Mouse (Mus musculus) retina, embryonic 14.5 days (tissue): ENCODE measurements around the gene Itga9.

ENCODE experiments used
- DNase-seq: peaks from one replicate; pipeline ENCODE4 v3.0.0-alpha.2; 2015; ENCODE audit warnings: low spot score

Itga9 gene

DNA sequence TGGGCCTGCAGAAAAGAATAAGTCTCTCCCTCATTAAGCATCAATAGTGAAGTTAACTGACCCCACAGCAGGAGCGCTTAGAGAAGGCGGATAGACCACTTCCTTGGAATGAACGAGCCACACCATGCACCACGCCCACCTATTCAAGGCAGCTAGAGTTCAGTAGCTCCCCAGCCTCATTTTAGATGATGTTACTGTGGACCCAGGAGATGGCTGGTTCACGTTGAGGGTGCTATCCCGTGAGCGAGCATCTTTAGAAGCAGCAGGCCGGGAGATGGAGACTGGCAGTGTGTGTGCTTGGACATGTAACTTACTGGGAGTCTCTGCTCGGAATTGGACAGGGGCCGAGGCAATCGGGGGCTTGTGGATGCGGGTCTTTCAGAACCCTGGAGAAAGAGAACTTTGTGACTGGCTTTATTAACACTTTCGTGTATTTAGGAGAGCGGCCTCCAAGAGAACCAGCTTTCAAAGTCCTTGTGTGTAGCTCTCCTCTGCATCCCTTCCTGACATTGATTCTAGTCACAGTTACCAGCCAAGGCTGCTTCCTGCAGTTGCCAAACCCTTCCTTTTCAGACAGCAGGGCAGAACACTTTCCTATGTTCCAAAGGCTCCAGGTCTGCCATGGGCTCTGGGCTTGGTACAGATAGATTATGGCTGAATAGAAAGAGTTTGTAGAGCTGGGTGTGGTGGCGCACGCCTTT is 1.4 kb downstream of the Itga9 start:
- DNase-seq = peak; percentile 26

DNA sequence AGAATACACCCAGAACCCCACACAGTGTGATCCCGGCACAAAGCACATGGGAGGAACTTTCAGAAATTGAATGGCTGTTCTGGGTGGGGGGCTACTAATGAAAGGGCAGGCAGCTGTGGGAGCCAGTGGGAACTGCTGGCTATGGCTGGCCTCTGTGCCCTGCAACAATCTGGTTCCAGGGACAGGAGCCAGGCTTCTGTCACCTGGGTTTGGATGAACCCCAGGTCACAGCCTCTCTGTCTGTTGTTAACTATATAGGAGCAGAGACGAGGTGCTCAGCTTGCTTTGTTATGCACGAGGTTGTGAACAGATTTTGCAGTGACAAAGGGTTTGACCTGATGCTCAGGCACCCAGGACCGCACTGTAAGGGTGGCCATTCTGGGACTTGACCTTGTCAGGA is 2.1 kb downstream of the Itga9 start:
- DNase-seq = no peak

DNA sequence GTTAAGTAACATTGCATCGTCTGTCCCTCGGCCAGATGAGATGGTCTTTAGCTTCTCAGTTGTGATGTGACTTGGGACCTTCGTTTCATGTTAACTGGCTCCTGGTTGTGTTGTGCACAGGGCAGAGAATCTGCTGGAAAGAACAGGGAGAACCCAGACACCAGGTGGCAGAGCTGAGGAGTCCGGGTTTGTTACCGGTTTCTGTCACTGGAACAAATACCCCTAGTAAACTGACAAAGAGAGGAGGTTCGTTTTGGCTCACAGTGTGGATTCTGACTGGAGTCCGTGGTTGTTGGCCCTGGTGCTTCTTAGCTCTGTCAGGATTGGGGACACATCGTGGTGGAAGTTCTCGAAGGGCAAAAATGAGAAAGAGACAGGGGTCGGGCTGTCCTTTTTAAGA is 3.6 kb downstream of the Itga9 start:
- peak; percentile 30 for DNase-seq

DNA sequence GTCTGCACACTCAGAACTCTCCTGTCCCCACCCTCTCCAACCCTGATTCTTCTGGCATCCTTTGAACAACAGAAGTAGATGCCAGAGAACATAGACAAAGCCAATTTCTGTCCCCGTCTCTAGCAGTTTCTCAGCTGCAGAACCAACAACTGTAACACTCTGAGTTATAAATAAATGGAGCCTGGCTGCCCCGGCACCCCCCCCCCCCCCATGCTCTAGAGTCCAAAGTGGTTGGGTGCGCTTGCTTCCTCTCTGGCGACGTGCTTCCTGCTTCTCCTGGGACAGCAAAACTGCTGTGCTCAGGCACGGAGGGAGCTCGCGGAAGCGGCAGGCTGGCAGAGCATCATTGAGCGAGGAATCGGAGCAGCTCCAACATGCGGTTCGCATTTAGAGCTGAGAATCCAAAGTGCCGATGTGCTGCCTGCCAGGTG is 4.6 kb downstream of the Itga9 start:
- DNase-seq = no peak

DNA sequence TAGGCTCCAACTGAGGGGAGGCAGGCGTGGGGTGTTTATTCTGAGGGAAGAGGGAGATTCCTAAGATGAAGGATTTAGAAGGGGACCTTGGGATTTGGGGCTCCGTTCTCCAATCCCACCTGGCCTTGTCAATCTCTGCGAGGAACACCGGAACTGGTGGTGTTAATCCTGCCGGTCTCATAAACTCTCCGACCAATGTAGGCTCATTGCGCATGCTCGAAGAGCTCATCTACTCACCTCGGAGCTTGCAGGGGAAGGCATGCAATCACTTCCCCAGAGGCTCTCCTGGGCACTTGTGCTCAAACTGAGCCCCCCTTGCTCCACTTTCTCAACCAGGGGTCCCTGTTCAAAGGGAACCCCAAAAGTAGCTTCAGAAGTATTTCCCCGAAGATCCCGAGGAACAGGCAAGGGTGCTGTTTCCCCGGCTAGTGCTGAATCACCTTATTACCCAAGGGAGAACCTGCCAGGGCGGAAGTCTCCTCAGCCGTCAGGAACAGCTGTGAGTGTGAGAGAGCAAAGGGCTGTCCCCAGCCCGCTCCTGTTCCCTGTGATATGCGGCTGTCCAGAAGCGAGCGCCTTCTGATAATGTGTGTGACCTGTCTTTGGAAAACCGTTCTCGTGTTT is 5.6 kb downstream of the Itga9 start:
- no peak for DNase-seq

DNA sequence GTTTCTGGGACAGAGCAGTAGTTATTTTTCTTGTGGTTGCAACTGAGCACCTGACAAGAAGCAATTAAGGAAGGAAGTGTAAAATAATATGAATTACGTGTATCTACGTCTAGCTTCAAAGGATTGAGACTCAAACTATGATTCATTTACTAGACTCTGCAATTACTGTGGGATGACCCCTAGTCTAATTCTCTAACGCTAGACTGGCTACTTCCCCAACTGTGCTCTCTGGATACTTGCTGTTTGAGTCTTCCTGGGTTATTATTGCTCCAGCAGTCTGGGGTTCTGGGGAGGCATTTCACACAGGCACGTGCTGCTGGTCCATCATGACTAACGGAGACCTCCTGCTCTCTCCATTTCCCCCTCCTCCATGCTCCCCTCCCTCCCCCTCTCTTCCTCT is 10.7 kb downstream of the Itga9 start:
- no peak for DNase-seq

DNA sequence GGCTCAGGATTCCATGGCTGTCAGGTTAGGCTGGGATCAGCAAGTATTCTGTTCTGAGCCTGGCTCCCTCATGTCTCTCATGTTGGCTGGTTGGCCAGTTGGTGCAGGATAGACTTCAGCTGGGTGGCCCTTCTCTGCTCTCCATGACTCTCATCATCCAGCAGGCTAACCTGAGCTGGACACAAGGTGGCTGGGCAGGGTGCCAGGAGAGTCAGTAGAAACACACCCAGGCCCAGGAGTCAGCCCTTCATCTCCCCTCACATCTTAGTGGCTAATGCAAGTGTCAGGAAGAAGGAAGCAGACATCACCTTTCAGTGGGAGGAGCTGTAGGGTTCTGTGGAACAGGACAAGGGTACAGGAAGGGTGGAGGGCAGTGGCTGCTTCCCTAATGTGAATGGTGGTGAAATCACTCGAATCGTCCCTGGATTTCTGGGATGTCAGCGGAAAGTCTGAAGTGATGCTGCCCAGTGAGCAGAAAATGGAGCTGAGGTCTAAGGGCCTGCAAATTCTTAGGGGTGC is 12.3 kb downstream of the Itga9 start:
- no peak for DNase-seq

DNA sequence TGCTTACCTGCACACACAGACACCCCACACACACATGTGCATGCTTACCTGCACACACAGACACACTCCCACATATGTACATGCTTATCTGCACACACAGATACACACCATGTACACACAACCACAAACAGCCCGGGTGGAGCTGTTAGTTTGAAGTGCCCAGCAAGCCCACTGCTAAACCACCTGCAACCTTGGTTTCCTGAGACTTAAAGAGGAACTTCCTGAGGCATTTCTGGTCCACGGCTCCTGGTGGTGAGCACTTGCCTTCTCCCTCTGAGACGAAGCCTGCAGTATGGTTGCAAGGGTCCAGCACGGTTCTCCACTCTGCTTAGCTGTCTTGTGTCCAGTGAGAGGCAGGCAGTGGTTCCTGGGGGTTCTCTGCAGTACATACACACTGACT is 14.3 kb downstream of the Itga9 start:
- DNase-seq = no peak

DNA sequence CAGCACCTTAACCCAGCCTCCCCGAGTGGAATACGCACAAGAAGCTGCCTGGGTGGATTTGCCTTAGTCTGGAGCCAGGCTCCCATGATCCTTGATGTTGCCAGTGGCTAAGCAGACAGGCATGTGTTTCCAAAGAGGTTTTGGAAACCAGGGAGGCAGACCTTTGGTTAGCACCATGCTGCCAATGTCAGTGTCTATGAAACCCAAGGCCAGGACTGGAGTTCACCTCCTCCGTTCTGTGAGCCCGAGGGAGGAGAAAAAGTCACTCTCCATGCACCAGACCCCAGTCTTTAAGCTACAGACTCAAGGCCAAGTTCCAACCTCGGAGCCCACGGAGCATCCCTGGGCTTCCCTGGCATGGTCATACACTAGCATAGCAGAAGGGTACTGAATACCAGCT is 15.2 kb downstream of the Itga9 start:
- DNase-seq = no peak

DNA sequence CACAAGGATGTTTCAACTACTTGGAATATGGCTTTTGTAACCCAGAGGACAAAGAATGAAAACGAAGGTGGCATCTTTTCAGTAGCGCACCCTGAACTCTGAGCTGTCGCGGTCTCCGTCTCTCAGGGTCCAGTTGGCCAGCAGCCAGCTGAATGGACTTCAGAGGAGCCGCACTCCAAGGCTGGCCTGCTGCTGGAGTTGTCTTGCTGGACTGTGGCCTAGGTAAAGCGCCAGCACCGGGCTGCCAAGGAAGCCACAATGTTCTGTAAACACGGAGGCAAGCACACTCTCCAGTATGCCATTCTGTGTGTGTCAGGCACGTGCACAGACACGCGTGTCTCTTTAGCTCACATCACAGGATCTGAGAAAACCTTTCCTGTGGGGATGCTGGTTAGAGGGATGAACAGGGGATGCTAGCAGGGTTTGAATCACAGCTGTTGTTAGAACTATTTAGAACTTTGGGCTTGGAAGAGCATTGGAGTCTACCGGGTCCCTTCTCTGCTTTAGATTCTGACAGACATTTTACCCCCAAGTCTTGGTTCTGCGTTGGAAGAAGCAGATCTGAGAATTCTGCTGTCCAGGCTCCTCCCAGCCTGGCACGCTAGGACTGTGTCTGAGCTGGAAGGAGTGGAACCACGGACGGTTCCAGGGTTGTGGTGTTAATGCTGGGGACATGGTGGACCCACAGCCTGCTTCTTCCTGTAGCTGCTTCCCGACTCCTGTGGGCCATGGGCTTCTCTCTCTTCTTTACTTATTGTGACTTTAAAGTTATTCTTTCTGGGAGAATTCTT is 16.1 kb downstream of the Itga9 start:
- no peak for DNase-seq

DNA sequence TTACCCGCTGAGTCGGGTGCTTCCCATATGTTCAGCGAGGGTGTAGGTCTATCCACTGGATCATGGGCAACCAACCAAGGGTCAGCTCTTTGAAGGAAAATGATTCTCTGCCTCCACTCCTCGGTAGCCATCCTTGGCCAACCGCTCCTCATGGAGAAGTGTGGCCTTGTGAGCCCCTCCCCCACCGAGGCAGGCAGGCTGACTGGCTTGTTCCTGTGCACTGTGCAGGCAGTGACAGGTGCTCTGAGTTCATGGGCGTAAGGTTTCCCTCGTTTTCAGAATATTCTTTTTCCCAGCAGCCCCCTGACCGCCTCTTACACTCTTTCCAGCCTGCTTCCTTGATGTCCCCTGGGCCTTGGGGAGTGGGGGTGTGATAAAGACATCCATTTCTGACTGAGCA is 17.0 kb downstream of the Itga9 start:
- no peak for DNase-seq

DNA sequence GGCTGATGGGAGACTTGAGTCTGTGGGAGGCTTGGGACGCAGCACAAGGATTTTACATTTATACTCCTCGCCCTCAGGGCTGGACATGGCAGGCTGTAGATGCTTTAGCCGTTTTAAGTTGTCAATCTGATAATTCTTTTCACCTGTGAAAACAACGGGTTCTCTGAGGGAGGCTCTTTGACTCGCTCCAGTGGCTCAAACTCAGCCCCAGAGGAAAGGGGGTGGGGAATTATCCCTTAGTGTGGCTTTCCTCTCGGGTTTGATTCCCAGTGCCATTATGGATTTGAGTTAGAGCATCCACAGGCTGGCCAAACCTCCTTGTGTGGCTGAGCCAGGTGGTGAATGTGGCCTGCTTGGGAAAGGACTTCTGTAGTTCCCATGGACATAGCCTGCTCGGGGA is 17.7 kb downstream of the Itga9 start:
- DNase-seq = no peak

DNA sequence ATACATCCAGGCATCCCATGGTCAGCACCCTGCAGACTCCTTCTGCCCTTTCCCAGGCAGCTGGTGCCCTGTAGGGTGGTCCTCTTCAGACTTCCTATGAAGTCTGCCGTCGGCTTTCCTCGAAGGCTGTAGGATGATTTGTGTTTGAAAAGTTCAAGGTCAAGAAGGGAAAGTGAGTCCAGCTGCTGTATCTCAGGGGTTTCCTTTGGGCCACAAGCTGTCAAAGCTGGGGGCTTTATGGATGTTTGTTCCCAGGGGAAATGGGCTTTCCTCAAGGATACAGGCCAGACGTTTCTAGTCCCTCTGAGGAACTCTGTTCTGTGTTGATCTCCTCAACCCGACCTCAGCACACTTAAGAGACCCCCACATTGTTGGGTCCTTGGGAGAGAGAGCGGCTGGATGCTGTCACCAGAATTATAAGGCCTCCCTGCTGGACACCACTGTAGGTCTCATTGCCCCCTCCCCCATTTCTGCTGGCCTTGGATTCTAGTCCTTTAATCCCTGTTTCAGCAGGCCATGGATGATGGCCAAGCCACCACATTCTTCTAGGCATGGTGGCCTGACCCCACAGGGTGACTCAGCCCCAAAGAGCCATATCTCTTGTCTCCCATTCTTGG is 23.4 kb downstream of the Itga9 start:
- DNase-seq = no peak

DNA sequence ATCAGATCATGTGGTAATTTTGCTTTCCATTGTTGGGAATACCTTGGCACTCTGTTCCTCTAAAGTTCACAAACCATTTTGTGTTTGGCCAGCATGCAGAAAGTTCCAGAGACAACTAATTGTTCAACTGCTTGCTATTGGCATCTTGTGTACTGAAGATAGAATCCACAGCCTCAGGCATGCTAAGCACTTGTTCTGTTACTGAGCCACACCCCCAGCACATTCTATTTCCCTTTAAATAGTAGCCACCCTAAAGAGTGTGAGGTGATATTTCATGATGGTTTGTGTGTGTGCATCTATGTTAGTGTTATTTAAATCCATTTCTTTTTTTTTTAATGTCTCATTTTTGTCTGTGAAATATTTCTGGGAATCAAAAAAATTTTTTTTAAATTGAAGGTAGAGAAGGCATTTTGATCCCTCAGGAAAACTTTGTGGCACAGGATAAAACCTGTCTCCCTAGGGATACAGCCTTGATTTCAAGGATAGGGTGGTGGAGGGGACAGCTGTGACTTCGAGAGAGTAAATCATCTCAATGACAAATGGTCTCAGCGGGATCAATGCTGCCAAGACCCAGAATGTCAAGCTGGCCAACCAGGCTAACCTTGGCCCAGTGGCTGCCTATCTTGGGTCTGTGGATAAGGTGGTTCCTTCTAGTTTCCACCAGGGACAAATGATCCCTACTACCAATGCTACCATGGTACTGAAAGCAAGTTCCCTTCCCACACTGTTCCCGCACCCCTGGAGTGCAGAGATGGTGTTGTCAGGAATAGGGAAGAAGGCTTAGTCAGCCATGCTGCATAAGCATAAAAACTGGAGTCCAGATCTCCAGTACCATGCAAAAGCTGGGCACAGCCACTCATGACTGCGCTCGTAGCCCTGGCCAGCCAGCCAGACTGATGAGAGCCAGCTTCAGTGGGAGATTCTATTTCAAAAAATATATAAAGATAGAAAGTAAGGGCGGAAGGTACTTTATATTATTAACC is 25.6 kb downstream of the Itga9 start:
- DNase-seq = peak; percentile 19

DNA sequence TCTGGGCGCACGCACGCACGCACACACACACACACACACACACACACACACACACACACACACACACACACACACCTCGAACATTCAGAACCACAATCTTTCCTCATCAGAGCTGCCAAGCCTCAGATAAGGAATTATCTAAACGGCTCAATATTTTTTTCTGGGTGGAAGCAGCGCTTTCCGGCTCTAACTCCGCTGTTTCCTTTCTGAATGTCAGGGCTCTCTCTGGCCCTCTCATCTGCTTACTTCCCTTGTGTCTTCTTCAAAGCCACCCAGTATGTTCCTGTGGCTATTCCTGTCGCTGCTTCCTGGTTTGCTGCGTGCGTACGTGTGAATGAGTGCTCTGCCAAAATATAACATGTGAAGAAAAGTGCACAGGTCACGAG is 26.3 kb downstream of the Itga9 start:
- DNase-seq = no peak

DNA sequence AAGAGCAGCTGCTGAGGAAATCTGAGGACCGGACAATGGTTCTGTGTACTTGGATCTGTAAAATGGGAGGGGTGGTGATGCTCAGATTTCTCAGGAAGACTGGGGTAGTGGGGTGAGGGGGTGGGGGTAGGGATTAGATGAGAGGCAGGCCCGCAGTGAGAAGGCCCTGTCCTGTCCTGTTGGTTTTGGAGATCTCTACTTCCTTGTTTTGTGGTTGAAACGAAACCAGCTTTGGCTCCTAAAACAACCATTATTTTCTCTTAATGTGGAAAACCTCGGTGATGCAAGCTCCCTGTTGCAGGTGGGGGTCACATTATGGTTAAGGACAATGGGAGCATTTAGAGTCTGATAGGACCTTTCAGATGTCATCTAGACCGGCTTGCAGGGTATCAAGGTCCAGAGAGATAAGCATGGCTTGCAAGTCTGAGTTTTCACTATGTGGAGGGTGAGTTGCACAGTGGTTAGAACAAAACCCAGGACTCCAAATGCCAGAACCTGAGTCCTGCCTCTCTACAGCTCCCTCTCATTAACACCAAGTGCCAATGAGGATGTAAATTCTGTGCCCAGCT is 32.2 kb downstream of the Itga9 start:
- no peak for DNase-seq

DNA sequence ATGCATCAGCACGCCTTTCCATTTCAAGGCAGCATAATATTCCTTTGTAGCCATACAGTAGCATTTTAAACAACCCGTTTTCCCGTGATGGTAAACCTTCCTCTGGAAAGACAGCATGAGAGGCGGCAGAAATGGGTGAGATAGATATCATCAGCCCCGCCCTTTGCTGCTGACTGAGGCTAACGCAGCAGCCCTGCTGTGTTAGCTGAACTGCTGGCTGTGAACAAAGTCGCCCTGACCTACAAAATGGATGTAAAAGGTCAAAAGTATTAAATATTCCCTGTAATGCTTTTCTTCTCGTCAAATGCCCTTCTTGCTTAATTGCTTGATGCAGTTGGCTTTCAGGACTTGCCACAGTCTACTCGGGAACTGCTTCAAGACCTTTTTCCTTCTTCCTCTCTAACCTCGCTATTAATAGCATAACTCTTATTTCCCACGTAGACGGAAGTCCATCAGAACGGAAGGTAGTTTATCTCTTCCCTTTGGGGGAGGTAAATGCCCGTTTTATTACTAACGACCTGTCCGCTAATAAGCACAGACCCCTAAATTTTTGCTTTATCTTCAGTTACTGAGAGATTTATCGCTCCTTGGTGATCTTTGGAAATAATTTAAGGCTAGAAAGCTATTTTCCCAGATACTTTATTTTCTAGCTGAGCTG is 39.3 kb downstream of the Itga9 start:
- DNase-seq = no peak

DNA sequence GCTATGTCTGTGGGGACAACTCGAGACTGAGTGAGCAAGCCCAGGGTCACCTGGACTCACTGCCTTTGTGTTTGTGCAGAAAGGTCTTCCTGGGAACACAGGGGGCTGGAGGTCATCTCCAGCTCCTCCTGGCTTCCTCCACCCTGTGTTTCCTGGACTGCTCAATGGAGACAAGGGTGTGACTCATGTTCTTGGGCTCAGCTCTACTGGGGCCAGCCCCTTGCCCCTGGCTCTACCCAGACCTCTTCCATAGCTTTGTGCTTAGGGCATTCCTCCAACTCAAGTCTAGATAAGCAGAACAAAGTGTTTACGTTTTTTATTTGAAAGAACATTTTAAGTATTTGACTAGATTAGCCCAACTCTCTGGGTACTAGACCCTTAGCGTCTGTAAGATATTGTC is 41.0 kb downstream of the Itga9 start:
- no peak for DNase-seq

DNA sequence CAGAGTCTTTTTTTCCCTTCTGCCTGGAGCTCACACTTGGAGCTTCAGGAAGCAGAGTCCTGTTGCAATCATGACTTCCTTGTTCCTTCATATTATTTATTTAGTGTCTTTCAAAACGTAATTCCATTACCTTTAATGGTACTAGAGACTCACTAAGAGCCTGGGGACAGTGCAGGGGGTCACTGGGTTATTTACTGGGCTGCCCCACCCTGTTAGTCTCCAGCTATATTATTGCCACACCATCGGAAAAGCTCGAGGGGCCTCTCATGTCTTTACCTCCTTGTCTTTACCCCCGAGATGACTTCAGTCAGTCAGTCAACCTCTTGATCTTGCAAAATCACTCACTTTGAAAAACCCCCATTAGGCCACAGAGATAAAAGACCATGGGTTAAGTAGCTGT is 44.5 kb downstream of the Itga9 start:
- DNase-seq = no peak

DNA sequence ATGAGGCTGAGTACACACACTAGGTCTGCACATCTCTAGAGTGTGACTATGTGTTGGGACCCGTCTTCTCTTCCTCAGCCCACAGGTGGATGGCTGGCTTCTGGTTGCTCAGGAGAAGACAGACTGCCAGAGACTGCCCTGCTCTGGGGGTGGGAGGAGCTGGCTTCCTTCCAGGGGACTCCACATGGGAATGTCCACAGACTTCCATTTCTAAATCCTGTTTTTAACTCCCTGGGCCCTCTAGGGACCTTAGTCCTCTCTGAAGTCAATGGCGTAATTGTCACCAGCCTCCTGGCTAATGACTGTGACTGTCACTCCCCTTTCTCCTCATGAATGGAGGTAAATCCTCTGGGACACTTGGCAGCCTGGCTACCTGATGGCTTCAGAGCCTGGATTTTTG is 45.4 kb downstream of the Itga9 start:
- DNase-seq = no peak

DNA sequence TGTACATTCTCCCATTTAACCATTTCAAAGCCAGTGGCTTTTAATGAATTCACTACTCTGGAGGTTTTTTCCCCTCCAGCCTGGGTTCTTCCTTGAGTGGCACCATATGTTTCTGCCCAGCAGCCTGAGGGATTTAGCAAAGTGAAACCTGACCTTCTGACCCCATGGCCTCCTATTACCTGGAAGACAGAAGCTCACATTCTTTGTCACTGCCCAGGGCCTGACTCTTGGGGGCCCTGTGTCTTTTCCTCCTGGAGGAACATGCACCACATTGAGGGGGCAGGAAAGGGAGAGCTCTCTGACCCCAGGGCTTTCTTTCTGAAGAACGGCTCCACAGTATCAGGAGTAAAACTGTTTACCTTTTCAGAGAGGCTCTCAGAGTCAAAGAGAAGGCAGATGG is 46.9 kb downstream of the Itga9 start:
- no peak for DNase-seq
